Comparison of ENCODE assay signal across 9 mouse cellular contexts in the genomic region with DNA sequence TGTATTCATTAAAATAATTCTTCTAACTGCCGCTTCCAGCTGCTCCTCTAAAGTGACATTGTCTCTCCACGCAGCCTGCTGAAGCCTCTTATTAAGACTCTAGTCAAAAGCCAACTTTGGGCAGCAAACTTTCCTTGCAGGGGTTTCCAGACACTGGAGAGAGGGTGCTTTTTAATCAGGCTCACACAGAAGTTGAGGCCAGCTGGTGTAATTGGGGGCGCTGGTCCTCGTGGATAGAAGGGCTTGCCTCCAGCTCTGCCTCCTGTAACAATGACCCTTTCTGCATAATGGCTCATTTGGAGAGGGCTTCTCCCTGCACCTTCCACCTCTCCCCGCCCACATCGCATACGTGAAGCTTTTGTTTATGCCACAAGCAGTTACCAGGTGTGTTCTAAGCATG.
DNase-seq lines count a peak whose midpoint lies in the region; ATAC-seq and TF ChIP-seq lines count a peak whose summit lies in the region.
"Had no signal": no experiment of that assay in that cellular context is flagged by ENCODE, and none has a peak within 500 bp of the region (broad histone marks: within the 10 kb centered on the region; RNA-seq: fewer than 3 reads in every experiment).

No protein-coding gene starts in this region.

- no peak overlapping the region for H3K9ac ChIP-seq in lung, postnatal 0 days (replicated peaks; ENCODE audit: low read depth)
- H3K9ac ChIP-seq in limb, embryonic 11.5 days (ENCODE audit: low read length), result no peak overlapping the region
- no peak overlapping the region for H3K9ac ChIP-seq in stomach, embryonic 14.5 days (replicated peaks; ENCODE audit: low read depth, low read length)

- peak overlapping the region; percentile 87 for H3K27ac ChIP-seq in lung, postnatal 0 days (ENCODE audit: low read length)
- H3K27ac ChIP-seq in limb, embryonic 11.5 days (replicated peaks; ENCODE audit: low read depth, low read length), result peak overlapping the region; percentile 30; the same call in 1 of the 2 replicates
- H3K27ac ChIP-seq in stomach, embryonic 14.5 days (ENCODE audit: low read length), result peak overlapping the region; percentile 93

- H3K4me1 ChIP-seq in lung, postnatal 0 days (ENCODE audit: insufficient read depth, low read depth, low read length), result peaks cover 9% of the 10 kb centered on the region; the same call in 1 of the 2 replicates
- peaks cover 21% of the 10 kb centered on the region for H3K4me1 ChIP-seq in limb, embryonic 11.5 days (ENCODE audit: control insufficient read depth, insufficient read depth, low read length)
- peaks cover 31% of the 10 kb centered on the region for H3K4me1 ChIP-seq in stomach, embryonic 14.5 days (ENCODE audit: control insufficient read depth, insufficient read depth, low read length)

- H3K27me3 ChIP-seq in lung, postnatal 0 days (replicated peaks; ENCODE audit: insufficient read depth, low read length), result no peaks in the 10 kb centered on the region
- no peaks in the 10 kb centered on the region for H3K27me3 ChIP-seq in limb, embryonic 11.5 days (ENCODE audit: control insufficient read depth, insufficient read depth, low read length)
- H3K27me3 ChIP-seq in stomach, embryonic 14.5 days (ENCODE audit: control insufficient read depth, insufficient read depth, low read length), result no peaks in the 10 kb centered on the region

- no peak for TF ChIP-seq EP300 in lung, postnatal 0 days (IDR thresholded peaks at IDR 0.05)

- WGBS in lung, postnatal 0 days, result 59% methylated on average over 7 of the region's 7 CpGs
- 41% methylated on average over 7 of the region's 7 CpGs for WGBS in limb, embryonic 11.5 days
- WGBS in stomach, embryonic 14.5 days, result 48% methylated on average over 7 of the region's 7 CpGs

- H3K4me3 ChIP-seq in lung, postnatal 0 days (ENCODE audit: low read depth, low read length), result no peak overlapping the region
- no peak overlapping the region for H3K4me3 ChIP-seq in limb, embryonic 11.5 days (ENCODE audit: low read depth, low read length)
- H3K4me3 ChIP-seq in stomach, embryonic 14.5 days (ENCODE audit: low read depth, low read length), result no peak overlapping the region
- H3K4me3 ChIP-seq: megakaryocyte, embryonic 14.5 days had no signal

- DNase-seq in embryo, embryonic 10.5 days (ENCODE audit: low spot score), result peak; percentile 28
- DNase-seq in embryo, embryonic 10 days (ENCODE audit: low spot score), result no peak
- no peak for DNase-seq in lung, postnatal 0 days (ENCODE audit: low spot score)
- no peak for DNase-seq in lung, postnatal 10 days
- DNase-seq in limb, embryonic 11.5 days (ENCODE audit: low spot score), result peak; percentile 34
- no peak for DNase-seq in ovary, adult 18-20 months (ENCODE audit: low spot score)
- no peak for DNase-seq in B cell, adult 2 months

- no peaks in the 10 kb centered on the region for H3K9me3 ChIP-seq in lung, postnatal 0 days (ENCODE audit: low read length)
- no peaks in the 10 kb centered on the region for H3K9me3 ChIP-seq in limb, embryonic 11.5 days (ENCODE audit: control insufficient read depth, low read length)
- no peaks in the 10 kb centered on the region for H3K9me3 ChIP-seq in stomach, embryonic 14.5 days (ENCODE audit: control insufficient read depth, low read depth, low read length)
- H3K9me3 ChIP-seq: megakaryocyte, embryonic 14.5 days had no signal

- H3K4me2 ChIP-seq in lung, postnatal 0 days (replicated peaks; ENCODE audit: low read depth, low read length), result no peak overlapping the region
- no peak overlapping the region for H3K4me2 ChIP-seq in limb, embryonic 11.5 days (ENCODE audit: low read depth, severe bottlenecking)
- H3K4me2 ChIP-seq in stomach, embryonic 14.5 days (replicated peaks; ENCODE audit: low read depth, low read length), result no peak overlapping the region

- no peak for ATAC-seq in lung, postnatal 0 days
- no peak for ATAC-seq in limb, embryonic 11.5 days (ENCODE audit: insufficient number of reproducible peaks, low FRiP score, low TSS enrichment, low read depth)
- no peak for ATAC-seq in stomach, embryonic 14.5 days (ENCODE audit: insufficient number of reproducible peaks, insufficient read depth, low FRiP score, low read depth)

- TF ChIP-seq CTCF in lung, postnatal 0 days (IDR thresholded peaks at IDR 0.05), result no peak

- no peaks in the 10 kb centered on the region for H3K36me3 ChIP-seq in lung, postnatal 0 days (ENCODE audit: insufficient read depth, low read length)
- no peaks in the 10 kb centered on the region for H3K36me3 ChIP-seq in limb, embryonic 11.5 days (ENCODE audit: control insufficient read depth, insufficient read depth, low read length)
- no peaks in the 10 kb centered on the region for H3K36me3 ChIP-seq in stomach, embryonic 14.5 days (ENCODE audit: control insufficient read depth, insufficient read depth, low read length)

Comparison
In these comparisons a context has a peak if more than half of its experiments do, and no peak if none do; other contexts are left out.
1. DNase-seq: peak in embryo, embryonic 10.5 days (single experiment) and limb, embryonic 11.5 days (single experiment); none in embryo, embryonic 10 days (single experiment), lung, postnatal 0 days (single experiment), lung, postnatal 10 days (single experiment), ovary, adult 18-20 months (single experiment) and B cell, adult 2 months (0 of 2).
2. H3K27ac ChIP-seq: peak in every context shown above with its lines; median percentile 93 in stomach, embryonic 14.5 days; 87 in lung, postnatal 0 days; 30 in limb, embryonic 11.5 days.